Mouse (Mus musculus) lung, adult 2 months (tissue): ENCODE data around the gene Eme1.

Experiments used
- CTCF ChIP-seq: fragments of 200-500 bp; IDR thresholded peaks from 2 replicates; pipeline ENCODE4 v1.5.1; 2011; ENCODE audit warnings: mild to moderate bottlenecking, low read length, control low read depth; ENCODE audit not compliant: insufficient read depth
- POLR2A ChIP-seq: fragments of 200-500 bp; IDR thresholded peaks from 2 replicates; pipeline ENCODE4 v1.6.1; 2011; ENCODE audit warnings: low read depth, mild to moderate bottlenecking, control low read depth, low read length, borderline replicate concordance; ENCODE audit errors: extremely low read depth

GRCm38 (mm10) chr11:94680639-94681038 is 26.9 kb upstream of the Eme1 start:
- TF ChIP-seq CTCF (peak; percentile 9; the same call in 1 of the 2 replicates), POLR2A (no peak)
